Mouse (Mus musculus) cerebral cortex, adult 2 months (tissue): Measurements from ENCODE around the gene Whrn.

Experiments used
- WGBS: fragments of 180-500 bp; shearing (Covaris S2); methylation state at CpG from one replicate; pipeline ENCODE4 v1.1.7; 2018; 5-methylcytosine and 5-hydroxymethylcytosine counted together

Gene Whrn

GRCm38 (mm10) chr4:63495915-63496278 is at the start of gene Whrn:
TSS of gene Whrn (minus strand) at chr4:63495991.
- 1% methylated on average over 33 of the region's 34 CpGs for WGBS

- 6% methylated on average over 26 of the region's 26 CpGs for WGBS
Observed at GRCm38 (mm10) chr4:63545231-63545958, 49.6 kb upstream of the Whrn start.

- under 1% methylated on average over 56 of the region's 57 CpGs for whole genome bisulfite sequencing
Observed at GRCm38 (mm10) chr4:63544494-63545230, 48.9 kb upstream of the Whrn start, which contains the start of gene Atp6v1g1. TSS of gene Atp6v1g1 (plus strand) at chr4:63544772.

GRCm38 (mm10) chr4:63543746-63544493 is 48.1 kb upstream of the Whrn start:
- WGBS = 58% methylated on average over 10 of the region's 10 CpGs

GRCm38 (mm10) chr4:63542209-63542608 is 46.4 kb upstream of the Whrn start:
- 81% methylated on average over 2 of the region's 2 CpGs for WGBS

GRCm38 (mm10) chr4:63537602-63538001 is 41.8 kb upstream of the Whrn start:
- WGBS = 80% methylated on average over 4 of the region's 4 CpGs

GRCm38 (mm10) chr4:63530409-63530808 is 34.6 kb upstream of the Whrn start:
- 91% methylated on average over 7 of the region's 7 CpGs for WGBS

GRCm38 (mm10) chr4:63528946-63529345 is 33.2 kb upstream of the Whrn start:
- 32% methylated on average over 6 of the region's 6 CpGs for WGBS

GRCm38 (mm10) chr4:63525514-63525913 is 29.7 kb upstream of the Whrn start:
- WGBS = 86% methylated on average over 8 of the region's 8 CpGs

- 91% methylated on average over 2 of the region's 2 CpGs for WGBS
Observed at GRCm38 (mm10) chr4:63521813-63522419, 26.1 kb upstream of the Whrn start.

GRCm38 (mm10) chr4:63515021-63515420 is 19.2 kb upstream of the Whrn start:
- 65% methylated on average over 5 of the region's 5 CpGs for WGBS

- 79% methylated on average over 4 of the region's 4 CpGs for WGBS
Observed at GRCm38 (mm10) chr4:63514454-63514984, 18.7 kb upstream of the Whrn start.

- WGBS = 85% methylated on average over 2 of the region's 2 CpGs
Observed at GRCm38 (mm10) chr4:63512921-63513320, 17.1 kb upstream of the Whrn start.

GRCm38 (mm10) chr4:63508232-63508631 is 12.4 kb upstream of the Whrn start:
- 44% methylated on average over 4 of the region's 4 CpGs for WGBS

- 42% methylated on average over 5 of the region's 5 CpGs for WGBS
Observed at GRCm38 (mm10) chr4:63507478-63507877, 11.7 kb upstream of the Whrn start.

GRCm38 (mm10) chr4:63503949-63504348 is 8.2 kb upstream of the Whrn start:
- 82% methylated on average over 5 of the region's 5 CpGs for WGBS

- 63% methylated on average over 5 of the region's 5 CpGs for WGBS
Observed at GRCm38 (mm10) chr4:63501050-63501449, 5.3 kb upstream of the Whrn start.

- 37% methylated on average over 3 of the region's 3 CpGs for WGBS
Observed at GRCm38 (mm10) chr4:63498346-63498745, 2.6 kb upstream of the Whrn start.

- 17% methylated on average over 6 of the region's 6 CpGs for WGBS
Observed at GRCm38 (mm10) chr4:63496312-63496711, 521 bp upstream of the Whrn start.

GRCm38 (mm10) chr4:63494967-63495914 is 550 bp downstream of the Whrn start:
- 1% methylated on average over 107 of the region's 107 CpGs for WGBS
